Mouse (Mus musculus) stomach, postnatal 0 days (tissue): ENCODE results near the gene Vdac1. TPM values are rescaled to one million over a fixed set of nuclear protein-coding genes. Genes with fewer than 3 reads are reported as not detected.
"Not testable (repeated sequence)": the region's sequence is repeated elsewhere in the genome, so short reads cannot be mapped to it uniquely, and the experiment has no call there.

Source experiments
- ATAC-seq: fragments of 200-750 bp; cut with Nextera tagmentation; 2 replicates; pipeline ENCODE4 v1.8.0; 2017; ENCODE audit not compliant: low FRiP score, low TSS enrichment
- DNase-seq: peaks from one replicate; pipeline ENCODE4 v3.0.0-alpha.2; 2016; ENCODE audit warnings: low spot score
- H3K27ac ChIP-seq: fragments of 300-500 bp; sonication (generic); replicated peaks from 2 replicates; pipeline ENCODE4 v1.5.1; 2014; ENCODE audit warnings: mild to moderate bottlenecking, control low read depth
- H3K27me3 ChIP-seq: fragments of 300-500 bp; sonication (generic); 2 replicates; pipeline ENCODE4 v1.6.1; 2014; ENCODE audit warnings: low read length; ENCODE audit not compliant: control insufficient read depth, insufficient read depth
- H3K36me3 ChIP-seq: fragments of 300-500 bp; sonication (generic); 2 replicates; pipeline ENCODE4 v1.6.1; 2014; ENCODE audit warnings: low read length, mixed read lengths; ENCODE audit not compliant: control insufficient read depth, insufficient read depth
- H3K4me1 ChIP-seq: fragments of 300-500 bp; sonication (generic); replicated peaks from 2 replicates; pipeline ENCODE4 v1.6.1; 2014; ENCODE audit warnings: antibody characterized with exemption; ENCODE audit not compliant: control insufficient read depth, insufficient read depth
- H3K4me2 ChIP-seq: fragments of 300-500 bp; sonication (generic); replicated peaks from 2 replicates; pipeline ENCODE4 v1.6.1; 2014; ENCODE audit warnings: low read depth, mild to moderate bottlenecking, control low read depth, moderate library complexity
- H3K4me3 ChIP-seq: fragments of 300-500 bp; sonication (generic); 2 replicates; pipeline ENCODE4 v1.5.1; 2014; ENCODE audit warnings: low read depth, low read length, control low read depth
- H3K9ac ChIP-seq: fragments of 300-500 bp; sonication (generic); 2 replicates; pipeline ENCODE4 v1.6.1; 2014; ENCODE audit warnings: mild to moderate bottlenecking, low read length, control low read depth, mixed read lengths
- H3K9me3 ChIP-seq: fragments of 300-500 bp; sonication (generic); 2 replicates; pipeline ENCODE4 v1.6.1; 2016; ENCODE audit warnings: low read length; ENCODE audit not compliant: control insufficient read depth
- CTCF ChIP-seq: IDR thresholded peaks from 2 replicates; pipeline ENCODE4 v1.5.1; 2016; ENCODE audit warnings: antibody characterized with exemption, low read depth, mild to moderate bottlenecking, moderate library complexity
- EP300 ChIP-seq: optimal IDR thresholded peaks from 2 replicates; pipeline ENCODE3; 2016; ENCODE audit warnings: antibody characterized with exemption
- WGBS: fragments of 180-500 bp; shearing (Covaris S2); extraction: QIAGEN DNeasy Blood & Tissue Kit; methylation state at CpG from one replicate; pipeline ENCODE4 v1.1.7; 2014; 5-methylcytosine and 5-hydroxymethylcytosine counted together
- polyA plus RNA-seq: library from polyadenylated mRNA; unstranded; fragments of >200 nt; fragmentation: Nextera tagmentation; extraction: Ambion mirVana; gene quantifications from 2 replicates; pipeline ENCODE4 v1.2.1, GENCODE M21; 2015

Gene Vdac1
- polyA plus RNA-seq, 1 experiment from 2014 or later, result 189 TPM

DNA sequence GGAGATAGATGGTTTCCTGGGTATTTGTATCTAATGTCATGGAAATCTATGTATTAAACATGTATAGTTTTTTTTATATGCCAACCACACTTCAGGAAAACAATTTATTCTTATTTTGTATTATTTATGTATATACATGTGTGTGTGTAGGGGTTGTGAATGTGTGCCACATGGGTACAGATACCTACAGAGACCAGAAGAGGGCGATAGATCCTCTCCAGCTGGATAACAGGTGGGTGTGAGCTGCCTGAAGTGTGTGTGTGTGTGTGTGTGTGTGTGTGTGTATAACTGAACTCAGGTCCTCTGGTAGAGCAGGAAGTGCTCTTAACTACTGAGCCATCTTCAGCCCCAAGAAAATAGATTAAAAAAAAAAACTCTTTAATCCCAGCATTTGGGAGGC is 5.1 kb upstream of the Vdac1 start:
- H3K9me3 ChIP-seq, result no peaks in the 10 kb centered on the region
- DNase-seq (no peak), ATAC-seq (no peak)
- H3K36me3 ChIP-seq, result no peaks in the 10 kb centered on the region
- no peak for TF ChIP-seq EP300
- TF ChIP-seq CTCF, result peak; percentile 38
- WGBS, result 79% methylated on average over 1 of the region's 1 CpGs
- H3K4me2 ChIP-seq, result no peak overlapping the region
- H3K4me1 ChIP-seq, result 0 out of 2 replicates have a peak, but pooled peaks cover 6% of the 10 kb centered on the region
- no peaks in the 10 kb centered on the region for H3K27me3 ChIP-seq
- H3K27ac ChIP-seq, result no peak overlapping the region
- H3K4me3 ChIP-seq, result no peak overlapping the region
- H3K9ac ChIP-seq, result no peak overlapping the region

DNA sequence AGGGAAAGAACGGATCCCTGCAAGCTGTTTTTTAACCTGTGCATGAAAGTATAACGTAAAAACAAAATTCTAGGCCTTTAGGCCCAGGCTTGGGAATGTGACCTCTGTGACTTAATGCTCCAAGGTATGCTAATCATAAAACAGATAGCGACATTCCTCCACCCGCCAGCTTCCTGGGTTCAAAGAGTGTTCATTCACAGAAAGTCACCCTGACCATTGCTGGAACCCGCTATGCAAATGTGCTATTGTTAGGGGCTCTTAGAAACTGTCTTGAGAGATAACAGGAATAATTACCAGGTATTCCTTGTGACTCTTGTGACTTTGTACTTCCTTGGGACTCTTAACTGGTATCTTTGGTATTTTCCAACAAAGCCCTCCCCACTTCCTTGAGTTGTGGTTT is 3.6 kb upstream of the Vdac1 start:
- DNase-seq, H3K4me3 ChIP-seq, H3K9me3 ChIP-seq, ATAC-seq, H3K36me3 ChIP-seq, H3K27ac ChIP-seq, H3K9ac ChIP-seq, H3K4me1 ChIP-seq, H3K27me3 ChIP-seq, H3K4me2 ChIP-seq: not testable (repeated sequence)
- 97% methylated on average over 5 of the region's 5 CpGs for WGBS

DNA sequence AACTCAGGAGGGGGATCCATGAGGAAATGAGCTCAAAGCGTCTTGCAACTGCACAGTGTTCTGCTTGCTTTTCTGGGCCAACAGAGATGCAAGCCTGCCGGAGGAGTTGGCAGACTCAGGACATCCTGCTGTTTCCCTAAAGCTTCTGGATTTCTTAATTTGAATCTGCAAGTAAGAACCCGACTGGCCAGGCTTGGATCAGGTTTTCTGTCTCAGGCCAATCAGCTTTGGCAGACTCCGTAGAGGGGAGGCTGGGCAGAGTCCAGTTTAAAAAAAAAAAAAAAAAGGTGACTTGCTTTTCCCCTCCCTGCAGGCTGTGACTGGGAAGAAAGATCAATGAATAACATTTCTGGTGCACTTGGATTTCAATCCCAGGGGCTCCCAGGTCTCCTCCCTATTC is 2.1 kb upstream of the Vdac1 start:
- ATAC-seq, result no peak
- H3K36me3 ChIP-seq, result no peaks in the 10 kb centered on the region
- H3K9me3 ChIP-seq, result no peaks in the 10 kb centered on the region
- 15% methylated on average over 4 of the region's 4 CpGs for WGBS
- DNase-seq, result peak; percentile 62
- no peaks in the 10 kb centered on the region for H3K27me3 ChIP-seq
- H3K4me1 ChIP-seq, result peaks cover 7% of the 10 kb centered on the region
- peak overlapping the region; percentile 31; the same call in 1 of the 2 replicates for H3K9ac ChIP-seq
- H3K27ac ChIP-seq, result peak overlapping the region; percentile 53; the same call in 1 of the 2 replicates
- H3K4me3 ChIP-seq, result 0 out of 2 replicates have a peak overlapping the region, but pooled peaks have one; percentile 4
- no peak for TF ChIP-seq CTCF
- H3K4me2 ChIP-seq, result peak overlapping the region; percentile 20; the same call in 1 of the 2 replicates

- peak; percentile 67 for DNase-seq
- WGBS, result 15% methylated on average over 22 of the region's 22 CpGs
- H3K4me2 ChIP-seq, result peak overlapping the region; percentile 82
Measured at GRCm38 (mm10) chr11:52359686-52360470, 782 bp upstream of the Vdac1 start.

GRCm38 (mm10) chr11:52361287-52361921 is 744 bp downstream of the Vdac1 start:
- peak; percentile 9 for ATAC-seq
- peak; percentile 15; the same call in 1 of the 2 replicates for TF ChIP-seq CTCF
- TF ChIP-seq EP300, result no peak
- H3K4me2 ChIP-seq, result peak overlapping the region; percentile 82
- no peaks in the 10 kb centered on the region for H3K36me3 ChIP-seq
- peaks cover 11% of the 10 kb centered on the region for H3K4me1 ChIP-seq
- H3K4me3 ChIP-seq, result peak overlapping the region; percentile 80
- WGBS, result under 1% methylated on average over 39 of the region's 47 CpGs
- H3K9me3 ChIP-seq, result no peaks in the 10 kb centered on the region
- peak overlapping the region; percentile 95 for H3K9ac ChIP-seq
- H3K27me3 ChIP-seq, result no peaks in the 10 kb centered on the region
- H3K27ac ChIP-seq, result peak overlapping the region; percentile 98
- peak; percentile 67 for DNase-seq

More at GRCm38 (mm10) chr11:52359686-52360470, 782 bp upstream of the Vdac1 start:
- H3K36me3 ChIP-seq, result no peaks in the 10 kb centered on the region
- peak; percentile 71 for ATAC-seq
- TF ChIP-seq CTCF (no peak), EP300 (no peak)
- H3K27me3 ChIP-seq, result no peaks in the 10 kb centered on the region
- H3K9ac ChIP-seq, result peak overlapping the region; percentile 95
- H3K4me3 ChIP-seq, result peak overlapping the region; percentile 80
- H3K27ac ChIP-seq, result peak overlapping the region; percentile 98
- H3K9me3 ChIP-seq, result no peaks in the 10 kb centered on the region
- H3K4me1 ChIP-seq, result peaks cover 7% of the 10 kb centered on the region

DNA sequence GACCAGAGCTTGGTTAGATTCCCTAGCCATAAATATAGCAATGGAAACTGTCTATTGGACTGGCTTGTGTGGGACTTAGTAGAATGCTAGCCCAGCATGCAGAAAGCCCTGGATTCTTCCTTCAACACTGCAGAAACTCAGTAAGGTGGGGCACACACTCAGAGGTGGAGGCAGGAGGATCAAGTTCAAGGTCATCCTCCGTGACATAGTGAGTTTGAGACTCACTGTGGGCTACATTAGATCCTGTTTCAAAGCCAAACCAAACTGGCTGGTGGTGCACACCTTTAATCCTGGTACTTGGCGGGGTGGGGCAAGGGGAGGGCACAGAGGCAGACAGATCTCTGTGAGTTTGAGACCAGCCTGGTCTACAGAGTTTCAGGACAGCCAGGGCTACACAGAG is 3.7 kb downstream of the Vdac1 start:
- H3K27ac ChIP-seq, result no peak overlapping the region
- ATAC-seq (no peak), DNase-seq (no peak)
- H3K4me1 ChIP-seq, result peaks cover 13% of the 10 kb centered on the region
- no peak overlapping the region for H3K4me2 ChIP-seq
- H3K4me3 ChIP-seq, result no peak overlapping the region
- no peaks in the 10 kb centered on the region for H3K9me3 ChIP-seq
- WGBS, result 58% methylated on average over 2 of the region's 2 CpGs
- TF ChIP-seq CTCF (no peak), EP300 (no peak)
- no peaks in the 10 kb centered on the region for H3K36me3 ChIP-seq
- no peaks in the 10 kb centered on the region for H3K27me3 ChIP-seq
- H3K9ac ChIP-seq, result no peak overlapping the region
